Mouse (Mus musculus) heart, embryonic 14.5 days (tissue): Measurements from ENCODE around the gene Tspan8. TPM values are rescaled to one million over a fixed set of nuclear protein-coding genes. Genes with fewer than 3 reads are reported as not detected.

Source experiments
- ATAC-seq: fragments of 200-750 bp; cut with Nextera tagmentation; 2 replicates; pipeline ENCODE4 v1.8.0; 2017; ENCODE audit warnings: low read depth, moderate TSS enrichment; ENCODE audit not compliant: insufficient number of reproducible peaks, insufficient read depth, low FRiP score
- H3K27ac ChIP-seq, 2 experiments: fragments of 200-500 bp in 1 of 2; fragments of 300-500 bp in 1 of 2; sonication (generic) in 1 of 2; replicated peaks in 1 of 2; 2 replicates each; pipeline ENCODE4 v1.5.1; 2012 to 2014; ENCODE audit warnings: low read depth in 2 of 2, low read length in 2 of 2, control low read depth in 1 of 2, mild to moderate bottlenecking in 1 of 2, mixed read lengths in 1 of 2; ENCODE audit not compliant: control insufficient read depth in 1 of 2, insufficient read depth in 1 of 2
- H3K27me3 ChIP-seq: fragments of 300-500 bp; sonication (generic); 2 replicates; pipeline ENCODE4 v1.6.1; 2014; ENCODE audit warnings: mild to moderate bottlenecking, low read length, control low read depth; ENCODE audit not compliant: control insufficient read depth, insufficient read depth
- H3K36me3 ChIP-seq: fragments of 300-500 bp; sonication (generic); 2 replicates; pipeline ENCODE4 v1.6.1; 2014; ENCODE audit warnings: mild to moderate bottlenecking, control low read depth, low read length, mixed read lengths; ENCODE audit not compliant: control insufficient read depth, insufficient read depth
- H3K4me1 ChIP-seq, 2 experiments: fragments of 200-500 bp in 1 of 2; fragments of 300-500 bp in 1 of 2; sonication (generic) in 1 of 2; 2 replicates each; pipeline ENCODE4 v1.6.1; 2012 to 2014; ENCODE audit warnings: low read length in 2 of 2, control low read depth in 1 of 2, mixed read lengths in 1 of 2; ENCODE audit not compliant: control insufficient read depth in 2 of 2, insufficient read depth in 2 of 2
- H3K4me2 ChIP-seq: fragments of 300-500 bp; sonication (generic); 2 replicates; pipeline ENCODE4 v1.6.1; 2014; ENCODE audit warnings: mild to moderate bottlenecking, low read length
- H3K4me3 ChIP-seq, 2 experiments: fragments of 200-500 bp in 1 of 2; fragments of 300-500 bp in 1 of 2; sonication (generic) in 1 of 2; 2 replicates each; pipeline ENCODE4 v1.5.1; 2012 to 2014; ENCODE audit warnings: low read length in 2 of 2, mild to moderate bottlenecking in 2 of 2, control low read depth in 1 of 2, low read depth in 1 of 2, moderate library complexity in 1 of 2; ENCODE audit not compliant: control insufficient read depth in 1 of 2, insufficient read depth in 1 of 2
- H3K9ac ChIP-seq: fragments of 300-500 bp; sonication (generic); 2 replicates; pipeline ENCODE4 v1.6.1; 2014; ENCODE audit warnings: mild to moderate bottlenecking, low read length
- H3K9me3 ChIP-seq: fragments of 300-500 bp; sonication (generic); 2 replicates; pipeline ENCODE4 v1.6.1; 2016; ENCODE audit warnings: low read length, control low read depth; ENCODE audit not compliant: control insufficient read depth
- WGBS: fragments of 180-500 bp; shearing (Covaris S2); extraction: QIAGEN DNeasy Blood & Tissue Kit; methylation state at CpG from one replicate; pipeline ENCODE4 v1.1.7; 2014; 5-methylcytosine and 5-hydroxymethylcytosine counted together
- polyA plus RNA-seq: library from polyadenylated mRNA; unstranded; fragments of >200 nt; fragmentation: Nextera tagmentation; extraction: Ambion mirVana; gene quantifications from 2 replicates; pipeline ENCODE4 v1.2.1, GENCODE M21; 2014

The Tspan8 gene
- 1.9 and 2.3 TPM in 2 replicates for polyA plus RNA-seq

DNA sequence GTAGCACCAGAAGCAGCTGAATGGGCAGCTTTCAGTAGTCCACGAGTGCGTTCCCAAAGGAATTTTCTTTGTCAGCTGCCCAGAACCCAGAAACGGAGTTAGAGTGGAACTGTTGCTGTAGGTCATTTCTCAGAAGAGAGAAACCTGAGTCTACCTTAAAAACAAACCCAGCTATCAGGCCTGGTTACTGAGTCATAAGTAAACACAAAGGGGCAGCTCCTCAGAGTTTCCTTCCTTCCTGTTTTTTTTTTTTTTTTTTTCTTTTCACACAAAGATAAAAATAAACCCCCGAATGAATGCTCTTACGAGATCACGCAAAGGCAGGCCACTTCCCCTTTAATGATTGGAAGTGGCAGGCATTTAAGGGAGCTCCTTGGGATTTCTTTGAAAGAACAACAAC lies at the start of gene Tspan8:
Tspan8 (plus strand) TSS at position 322 of the 400 bp plus-strand sequence.
- 23% methylated on average over 6 of the region's 6 CpGs for WGBS
- Histone ChIP-seq H3K27me3 (no peaks in the 10 kb centered on the region), H3K36me3 (no peaks in the 10 kb centered on the region), H3K9me3 (no peaks in the 10 kb centered on the region), H3K9ac (no peak within 1 kb of the TSS), H3K4me3 (no peak within 1 kb of the TSS), H3K4me2 (no peak within 1 kb of the TSS), H3K4me1 (peaks cover 2 to 6% of the 10 kb centered on the region in 2 experiments; a peak in 3 of 4 replicates), H3K27ac (no peak within 1 kb of the TSS)
- no peak for ATAC-seq

GRCm38 (mm10) chr10:115770032-115770431 lies 46.6 kb upstream of the Tspan8 start:
- no peak for ATAC-seq

DNA sequence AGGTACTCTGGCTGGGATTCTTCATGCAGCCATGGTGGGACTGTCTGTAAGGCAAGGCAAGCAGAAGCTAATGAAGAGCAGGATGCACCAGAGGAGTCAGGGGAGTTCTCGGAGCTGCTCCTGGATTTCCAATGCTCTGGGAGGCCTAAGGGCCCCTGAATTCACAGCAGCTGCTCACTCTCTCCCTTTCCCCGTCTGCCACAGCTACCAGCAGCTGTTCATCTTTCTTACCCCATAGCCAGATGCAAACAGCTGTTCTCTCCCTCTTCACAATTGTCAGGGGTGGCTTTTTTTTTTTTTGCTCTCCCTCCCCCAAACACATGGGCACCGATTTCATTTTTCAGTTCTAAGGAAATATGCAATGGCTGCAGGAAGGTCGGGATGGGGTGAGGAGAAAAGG lies 42.2 kb upstream of the Tspan8 start:
- Histone ChIP-seq H3K27me3 (no peaks in the 10 kb centered on the region), H3K4me2 (no peak overlapping the region), H3K4me1 (no peaks in the 10 kb centered on the region), H3K9ac (no peak overlapping the region), H3K36me3 (no peaks in the 10 kb centered on the region), H3K4me3 (no peak overlapping the region), H3K27ac (no peak overlapping the region), H3K9me3 (no peaks in the 10 kb centered on the region)
- WGBS: 55% methylated on average over 4 of the region's 4 CpGs
- no peak for ATAC-seq

More at GRCm38 (mm10) chr10:115770032-115770431, 46.6 kb upstream of the Tspan8 start:
- WGBS: 85% methylated on average over 8 of the region's 8 CpGs
- Histone ChIP-seq H3K4me1 (no peaks in the 10 kb centered on the region), H3K4me3 (no peak overlapping the region), H3K4me2 (no peak overlapping the region), H3K27me3 (no peaks in the 10 kb centered on the region), H3K9ac (no peak overlapping the region), H3K9me3 (no peaks in the 10 kb centered on the region), H3K27ac (no peak overlapping the region), H3K36me3 (no peaks in the 10 kb centered on the region)

GRCm38 (mm10) chr10:115775945-115776905 lies 40.4 kb upstream of the Tspan8 start:
- no peaks in the 10 kb centered on the region for H3K36me3 ChIP-seq
- no peak overlapping the region for H3K4me3 ChIP-seq
- WGBS: 51% methylated on average over 17 of the region's 17 CpGs
- no peak overlapping the region for H3K27ac ChIP-seq
- no peak overlapping the region for H3K4me2 ChIP-seq
- H3K4me1 ChIP-seq: no peaks in the 10 kb centered on the region
- ATAC-seq: no peak
- H3K9ac ChIP-seq: no peak overlapping the region
- H3K9me3 ChIP-seq: no peaks in the 10 kb centered on the region
- no peaks in the 10 kb centered on the region for H3K27me3 ChIP-seq

DNA sequence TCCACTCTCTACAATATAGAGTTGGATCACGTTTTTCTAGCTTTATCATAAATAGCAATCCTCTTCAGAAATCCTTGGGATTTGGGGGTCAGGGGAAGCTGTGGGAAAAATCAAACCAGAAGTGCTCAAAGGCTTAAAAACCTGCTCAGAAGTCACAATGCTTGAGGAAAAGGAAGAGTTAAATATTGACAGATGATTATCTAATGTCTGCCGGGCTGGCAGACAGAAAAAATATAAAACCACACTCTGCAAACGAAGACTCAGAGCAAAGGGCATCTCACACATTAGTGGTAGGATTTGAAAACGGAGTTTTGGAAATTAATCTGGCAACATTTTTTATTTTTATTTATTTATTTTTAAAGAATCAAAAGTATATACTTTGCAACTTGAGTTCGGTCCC lies 39.3 kb upstream of the Tspan8 start:
- no peak overlapping the region for H3K9ac ChIP-seq
- H3K9me3 ChIP-seq: no peaks in the 10 kb centered on the region
- ATAC-seq: no peak
- 55% methylated on average over 5 of the region's 5 CpGs for WGBS
- H3K4me2 ChIP-seq: no peak overlapping the region
- H3K4me1 ChIP-seq: no peaks in the 10 kb centered on the region
- no peaks in the 10 kb centered on the region for H3K27me3 ChIP-seq
- no peak overlapping the region for H3K4me3 ChIP-seq
- no peak overlapping the region for H3K27ac ChIP-seq
- no peaks in the 10 kb centered on the region for H3K36me3 ChIP-seq

GRCm38 (mm10) chr10:115778624-115779023 lies 38.0 kb upstream of the Tspan8 start:
- no peak overlapping the region for H3K9ac ChIP-seq
- no peak overlapping the region for H3K4me3 ChIP-seq
- H3K36me3 ChIP-seq: no peaks in the 10 kb centered on the region
- no peaks in the 10 kb centered on the region for H3K9me3 ChIP-seq
- H3K4me1 ChIP-seq: no peaks in the 10 kb centered on the region
- H3K4me2 ChIP-seq: no peak overlapping the region
- H3K27me3 ChIP-seq: no peaks in the 10 kb centered on the region
- no peak for ATAC-seq
- no peak overlapping the region for H3K27ac ChIP-seq
- WGBS: 36% methylated on average over 5 of the region's 5 CpGs

GRCm38 (mm10) chr10:115780239-115781016 lies 36.2 kb upstream of the Tspan8 start:
- H3K9ac ChIP-seq: no peak overlapping the region
- no peak for ATAC-seq
- H3K27ac ChIP-seq: no peak overlapping the region
- no peak overlapping the region for H3K4me2 ChIP-seq
- H3K9me3 ChIP-seq: no peaks in the 10 kb centered on the region
- 80% methylated on average over 11 of the region's 11 CpGs for WGBS
- no peak overlapping the region for H3K4me3 ChIP-seq
- no peaks in the 10 kb centered on the region for H3K36me3 ChIP-seq
- no peaks in the 10 kb centered on the region for H3K27me3 ChIP-seq
- no peaks in the 10 kb centered on the region for H3K4me1 ChIP-seq
